Mouse (Mus musculus): ENCODE measurements around the gene Dlgap4.

DNA sequence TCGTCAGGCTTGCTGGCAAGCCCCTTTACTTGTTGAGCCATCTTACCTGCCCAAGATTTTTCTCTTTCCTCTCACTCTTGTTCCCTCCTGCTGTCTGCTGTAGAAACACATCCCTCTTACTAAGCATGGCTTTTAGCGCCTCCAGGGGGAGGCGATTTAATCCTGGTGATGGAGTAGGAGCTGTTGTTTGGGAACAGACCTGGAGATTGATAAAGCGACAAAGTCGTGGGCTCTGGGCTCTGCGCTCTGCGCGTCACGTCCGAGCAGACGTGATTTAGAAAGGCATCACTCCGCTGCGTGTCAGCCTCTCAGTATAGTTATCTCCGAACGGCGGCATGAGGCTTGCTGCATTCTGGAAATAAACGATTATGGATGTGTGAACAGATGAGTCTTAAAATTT lies 14.4 kb downstream of the Dlgap4 start:
- TF ChIP-seq CTCF (IDR thresholded peaks at IDR 0.05; ENCODE audit: extremely low read depth, insufficient read depth, low read length) = no peak
- no peak for TF ChIP-seq POLR2A (IDR thresholded peaks at IDR 0.05; ENCODE audit: extremely low read depth, insufficient read depth, low read length)
